Mouse (Mus musculus) liver, adult 2 months (tissue): ENCODE measurements around the gene Golga4.

Experiments used
- CTCF ChIP-seq: fragments of 200-500 bp; IDR thresholded peaks from 2 replicates; pipeline ENCODE4 v1.5.1; 2011; ENCODE audit warnings: low read depth, low read length, control low read depth
- POLR2A ChIP-seq: fragments of 200-500 bp; IDR thresholded peaks from 2 replicates; pipeline ENCODE4 v1.6.1; 2011; ENCODE audit warnings: low read length, control low read depth; ENCODE audit not compliant: insufficient read depth; ENCODE audit errors: extremely low read depth

GRCm38 (mm10) chr9:118589249-118589648 is 83.2 kb downstream of the Golga4 start:
- TF ChIP-seq CTCF (peak; percentile 43), POLR2A (no peak)
